Mouse (Mus musculus) MEL-GATA-1-ER (cell line): ENCODE data around the gene Lpo.

Experiments used
- DNase-seq: peaks from one replicate; pipeline ENCODE4 v3.0.0-alpha.2; 2012; ENCODE audit warnings: low read depth; ENCODE audit errors: extremely low read depth

Gene Lpo

GRCm38 (mm10) chr11:87805448-87805847 lies 22.6 kb downstream of the Lpo start:
- DNase-seq: no peak

GRCm38 (mm10) chr11:87802621-87803020 lies 25.5 kb downstream of the Lpo start:
- DNase-seq: no peak

GRCm38 (mm10) chr11:87801711-87802275 lies 26.3 kb downstream of the Lpo start:
- DNase-seq: no peak

GRCm38 (mm10) chr11:87793460-87793859 lies 34.6 kb downstream of the Lpo start, which contains the start of gene Mpo:
Gene Mpo, plus strand, starts transcription at chr11:87793581.
- no peak for DNase-seq

GRCm38 (mm10) chr11:87790088-87790487 lies 38.0 kb downstream of the Lpo start:
- peak; percentile 66 for DNase-seq

GRCm38 (mm10) chr11:87780130-87780529 lies 48.0 kb downstream of the Lpo start:
- DNase-seq: no peak

GRCm38 (mm10) chr11:87779392-87779791 lies 48.7 kb downstream of the Lpo start:
- no peak for DNase-seq

GRCm38 (mm10) chr11:87778915-87779314 lies 49.2 kb downstream of the Lpo start:
- no peak for DNase-seq

- DNase-seq: no peak
These were observed 49.9 kb downstream of the Lpo start for GRCm38 (mm10) chr11:87778100-87778765.

GRCm38 (mm10) chr11:87772354-87772753 lies 55.7 kb downstream of the Lpo start:
- DNase-seq: no peak

- no peak for DNase-seq
These were observed 57.1 kb downstream of the Lpo start for GRCm38 (mm10) chr11:87770989-87771388.

- DNase-seq: no peak
These were observed 59.3 kb downstream of the Lpo start for GRCm38 (mm10) chr11:87768745-87769144.

GRCm38 (mm10) chr11:87763988-87764876 lies 63.9 kb downstream of the Lpo start:
- DNase-seq: no peak

- no peak for DNase-seq
These were observed 64.5 kb downstream of the Lpo start for GRCm38 (mm10) chr11:87763511-87763987.

GRCm38 (mm10) chr11:87762702-87763385 lies 65.2 kb downstream of the Lpo start:
- DNase-seq: no peak

GRCm38 (mm10) chr11:87761806-87762701 lies 66.0 kb downstream of the Lpo start:
- no peak for DNase-seq

GRCm38 (mm10) chr11:87761181-87761721 lies 66.8 kb downstream of the Lpo start:
- DNase-seq: peak; percentile 28

- peak; percentile 51 for DNase-seq
These were observed 67.6 kb downstream of the Lpo start, which contains the start of gene Tspoap1 for GRCm38 (mm10) chr11:87760301-87761081. Gene Tspoap1, plus strand, starts transcription at chr11:87760541.

- peak; percentile 80 for DNase-seq
These were observed 68.5 kb downstream of the Lpo start for GRCm38 (mm10) chr11:87759609-87760005.
